Comparison of ENCODE assay signal across 19 mouse cellular contexts in genomic region chr9:113122253-113122749, GRCm38 (mm10).
DNase-seq lines count a peak whose midpoint lies in the region; ATAC-seq and TF ChIP-seq lines count a peak whose summit lies in the region.
"Had no signal": no experiment of that assay in that cellular context is flagged by ENCODE, and none has a peak within 500 bp of the region (broad histone marks: within the 10 kb centered on the region; RNA-seq: fewer than 3 reads in every experiment).

No protein-coding gene starts in this region.

- DNase-seq in liver, postnatal 0 days, result no peak
- DNase-seq in liver, embryonic 11.5 days (ENCODE audit: low spot score), result no peak
- peak; percentile 69 for DNase-seq in kidney, adult 9 months
- DNase-seq in kidney, postnatal 10 days, result peak; percentile 5
- peak; percentile 7 for DNase-seq in yolk sac, embryonic 10.5 days (ENCODE audit: low spot score)
- no peak for DNase-seq in Muller cell, postnatal 12 days (ENCODE audit: inconsistent ontology term)
- no peak for DNase-seq in midbrain, embryonic 14.5 days
- DNase-seq in forebrain, embryonic 14.5 days (ENCODE audit: low spot score), result no peak
- DNase-seq: adrenal gland, adult 8-10 months; adrenal gland, postnatal 36 days; cerebellum, adult 2 months; cerebellum, postnatal 10 days; gastrocnemius, postnatal 10 days; heart, adult 18-20 months; heart, postnatal 10 days; heart, postnatal 4 days had no signal

- no peak for TF ChIP-seq EP300 in liver, postnatal 0 days (IDR thresholded peaks at IDR 0.05; ENCODE audit: low read depth)

- no peak overlapping the region; the same call in 1 of the 2 replicates for H3K4me3 ChIP-seq in liver, postnatal 0 days (ENCODE audit: low read depth, low read length)
- no peak overlapping the region for H3K4me3 ChIP-seq in liver, embryonic 11.5 days (ENCODE audit: low read depth, low read length)
- no peak overlapping the region for H3K4me3 ChIP-seq in midbrain, embryonic 14.5 days (replicated peaks; ENCODE audit: low read depth, low read length)
- H3K4me3 ChIP-seq in forebrain, embryonic 14.5 days (ENCODE audit: low read depth, low read length), result no peak overlapping the region
- H3K4me3 ChIP-seq: embryonic facial prominence, embryonic 12.5 days; heart, embryonic 10.5 days had no signal

- WGBS in liver, postnatal 0 days (ENCODE audit: insufficient replicate concordance), result 60% methylated on average over 3 of the region's 3 CpGs
- 69% methylated on average over 3 of the region's 3 CpGs for WGBS in liver, embryonic 11.5 days
- 85% methylated on average over 3 of the region's 3 CpGs for WGBS in midbrain, embryonic 14.5 days
- WGBS in forebrain, embryonic 14.5 days, result 83% methylated on average over 3 of the region's 3 CpGs

- H3K27ac ChIP-seq in liver, postnatal 0 days (ENCODE audit: low read depth), result peak overlapping the region; percentile 66; the same call in 1 of the 2 replicates
- no peak overlapping the region for H3K27ac ChIP-seq in liver, embryonic 11.5 days (ENCODE audit: low read depth, low read length)
- H3K27ac ChIP-seq in midbrain, embryonic 14.5 days (replicated peaks; ENCODE audit: low read depth, low read length), result no peak overlapping the region
- no peak overlapping the region for H3K27ac ChIP-seq in forebrain, embryonic 14.5 days (ENCODE audit: low read depth, low read length)
- H3K27ac ChIP-seq: embryonic facial prominence, embryonic 12.5 days; heart, embryonic 10.5 days had no signal

- peak; percentile 64 for ATAC-seq in liver, postnatal 0 days
- no peak for ATAC-seq in liver, embryonic 11.5 days (replicated peaks; ENCODE audit: low FRiP score)
- ATAC-seq in midbrain, embryonic 14.5 days (ENCODE audit: low FRiP score, low TSS enrichment), result no peak
- ATAC-seq in forebrain, embryonic 14.5 days, result no peak
- ATAC-seq: forebrain, embryonic 16.5 days had no signal

- H3K4me2 ChIP-seq in liver, postnatal 0 days (ENCODE audit: low read depth, low read length), result no peak overlapping the region
- no peak overlapping the region for H3K4me2 ChIP-seq in liver, embryonic 11.5 days
- no peak overlapping the region for H3K4me2 ChIP-seq in midbrain, embryonic 14.5 days (ENCODE audit: low read length)
- H3K4me2 ChIP-seq in forebrain, embryonic 14.5 days (ENCODE audit: low read length), result no peak overlapping the region
- H3K4me2 ChIP-seq: embryonic facial prominence, embryonic 12.5 days had no signal

- no peaks in the 10 kb centered on the region for H3K9me3 ChIP-seq in liver, postnatal 0 days (ENCODE audit: low read length)
- no peaks in the 10 kb centered on the region for H3K9me3 ChIP-seq in liver, embryonic 11.5 days (ENCODE audit: control insufficient read depth, low read length)
- H3K9me3 ChIP-seq in midbrain, embryonic 14.5 days (ENCODE audit: control insufficient read depth, low read length), result no peaks in the 10 kb centered on the region
- no peaks in the 10 kb centered on the region for H3K9me3 ChIP-seq in forebrain, embryonic 14.5 days (replicated peaks; ENCODE audit: control insufficient read depth, low read length)
- H3K9me3 ChIP-seq: embryonic facial prominence, embryonic 12.5 days; heart, embryonic 10.5 days had no signal

- no peaks in the 10 kb centered on the region for H3K27me3 ChIP-seq in liver, postnatal 0 days (ENCODE audit: insufficient read depth, low read length)
- H3K27me3 ChIP-seq in liver, embryonic 11.5 days (replicated peaks; ENCODE audit: control insufficient read depth, insufficient read depth, low read length), result no peaks in the 10 kb centered on the region
- H3K27me3 ChIP-seq in midbrain, embryonic 14.5 days (ENCODE audit: control insufficient read depth, insufficient read depth, low read length), result no peaks in the 10 kb centered on the region
- no peaks in the 10 kb centered on the region for H3K27me3 ChIP-seq in forebrain, embryonic 14.5 days (replicated peaks; ENCODE audit: control insufficient read depth, insufficient read depth, low read length)
- H3K27me3 ChIP-seq: embryonic facial prominence, embryonic 12.5 days had no signal

- no peaks in the 10 kb centered on the region for H3K36me3 ChIP-seq in liver, postnatal 0 days (replicated peaks; ENCODE audit: insufficient read depth, low read length)
- no peaks in the 10 kb centered on the region for H3K36me3 ChIP-seq in liver, embryonic 11.5 days (ENCODE audit: control insufficient read depth, insufficient read depth, low read length)
- H3K36me3 ChIP-seq in midbrain, embryonic 14.5 days (ENCODE audit: control insufficient read depth, insufficient read depth, low read length), result no peaks in the 10 kb centered on the region
- H3K36me3 ChIP-seq in forebrain, embryonic 14.5 days (ENCODE audit: control insufficient read depth, insufficient read depth, low read length), result no peaks in the 10 kb centered on the region
- H3K36me3 ChIP-seq: embryonic facial prominence, embryonic 12.5 days; heart, embryonic 10.5 days had no signal

- H3K4me1 ChIP-seq in liver, postnatal 0 days (ENCODE audit: insufficient read depth), result no peaks in the 10 kb centered on the region; the same call in 1 of the 2 replicates
- H3K4me1 ChIP-seq in liver, embryonic 11.5 days (replicated peaks; ENCODE audit: control insufficient read depth, insufficient read depth, low read length), result no peaks in the 10 kb centered on the region
- H3K4me1 ChIP-seq in midbrain, embryonic 14.5 days (ENCODE audit: control insufficient read depth, insufficient read depth, low read length), result no peaks in the 10 kb centered on the region
- H3K4me1 ChIP-seq in forebrain, embryonic 14.5 days (ENCODE audit: control insufficient read depth, insufficient read depth, low read length), result no peaks in the 10 kb centered on the region
- H3K4me1 ChIP-seq: embryonic facial prominence, embryonic 12.5 days; heart, embryonic 10.5 days had no signal

- TF ChIP-seq CTCF in liver, postnatal 0 days (IDR thresholded peaks at IDR 0.05; ENCODE audit: low read depth), result no peak

- no peak overlapping the region for H3K9ac ChIP-seq in liver, postnatal 0 days (replicated peaks)
- no peak overlapping the region for H3K9ac ChIP-seq in liver, embryonic 11.5 days (ENCODE audit: low read depth, low read length)
- H3K9ac ChIP-seq in midbrain, embryonic 14.5 days (replicated peaks; ENCODE audit: low read length), result no peak overlapping the region
- no peak overlapping the region for H3K9ac ChIP-seq in forebrain, embryonic 14.5 days (ENCODE audit: low read length)
- H3K9ac ChIP-seq: embryonic facial prominence, embryonic 12.5 days had no signal

Comparison
In these comparisons a context has a peak if more than half of its experiments do, and no peak if none do; other contexts are left out.
1. DNase-seq: peak in kidney, adult 9 months (single experiment), kidney, postnatal 10 days (single experiment) and yolk sac, embryonic 10.5 days (single experiment); none in liver, postnatal 0 days (single experiment), liver, embryonic 11.5 days (single experiment), Muller cell, postnatal 12 days (single experiment), midbrain, embryonic 14.5 days (single experiment) and forebrain, embryonic 14.5 days (single experiment).